Mouse (Mus musculus): ENCODE data around the gene Olfr272.

GRCm38 (mm10) chr4:52964247-52964646, 45.3 kb upstream of the Olfr272 start, which contains the start of gene Olfr270:
- no peak for TF ChIP-seq CTCF (IDR thresholded peaks at IDR 0.05; ENCODE audit: low read depth)
- no peak for TF ChIP-seq EP300 (optimal IDR thresholded peaks at IDR 0.05)
